Mouse (Mus musculus) pancreas, adult 10 weeks (tissue): ENCODE data around the gene Alg11. TPM values are rescaled to one million over a fixed set of nuclear protein-coding genes. Genes with fewer than 3 reads are reported as not detected.

Experiments used
- polyA plus RNA-seq: library from polyadenylated mRNA; stranded (reverse); fragments of 350-450 nt; fragmentation: Illumina TruSeq; extraction: RNeasy Lipid Tissue Mini Kit (QIAGEN cat#74804); gene quantifications from one replicate; pipeline ENCODE4 v1.2.3, GENCODE M21; 2015; ENCODE audit warnings: low read depth, low replicate concordance; ENCODE audit not compliant: insufficient read depth

Gene Alg11
- 2.9 TPM for polyA plus RNA-seq

GRCm38 (mm10) chr8:22060446-22060889 is at the start of gene Alg11:
Alg11 (plus strand) TSS chr8:22060721.

GRCm38 (mm10) chr8:22059821-22060445 is 588 bp upstream of the Alg11 start, which contains the start of gene Atp7b:
Atp7b (minus strand) TSS chr8:22060305.

Other genes with a start within 250 kb of the Alg11 start
- gene Defb50, start 237.2 kb upstream of the Alg11 start, polyA plus RNA-seq, result not detected
- gene Defb2, start 220.8 kb upstream of the Alg11 start, polyA plus RNA-seq, result not detected
- not detected for gene Defb10, start 201.8 kb upstream of the Alg11 start, polyA plus RNA-seq
- gene Defb9, start 175.3 kb upstream of the Alg11 start, polyA plus RNA-seq, result not detected
- not detected for gene Defb11, start 154.3 kb upstream of the Alg11 start, polyA plus RNA-seq
- gene Defb15, start 128.0 kb upstream of the Alg11 start, polyA plus RNA-seq, result not detected
- gene Defb35, start 122.4 kb upstream of the Alg11 start, polyA plus RNA-seq, result not detected
- not detected for gene Defb13, start 114.0 kb upstream of the Alg11 start, polyA plus RNA-seq
- gene Fam90a1a, start 102.0 kb upstream of the Alg11 start, polyA plus RNA-seq, result not detected
- not detected for gene Ccdc70, start 90.9 kb upstream of the Alg11 start, polyA plus RNA-seq
- 0.17 TPM for gene Atp7b, start 416 bp upstream of the Alg11 start, polyA plus RNA-seq
- gene Nek5, start 64.3 kb downstream of the Alg11 start, polyA plus RNA-seq, result not detected
- 2.4 TPM for gene Nek3, start 105.7 kb downstream of the Alg11 start, polyA plus RNA-seq
- gene Ckap2, start 125.1 kb downstream of the Alg11 start, polyA plus RNA-seq, result not detected
- 10.0 TPM for gene Vps36, start 132.1 kb downstream of the Alg11 start, polyA plus RNA-seq
- gene Thsd1, start 166.6 kb downstream of the Alg11 start, polyA plus RNA-seq, result 2.5 TPM
- not detected for gene Tpte, start 222.7 kb downstream of the Alg11 start, polyA plus RNA-seq